Mouse (Mus musculus): ENCODE measurements around the gene Slc16a5.

DNA sequence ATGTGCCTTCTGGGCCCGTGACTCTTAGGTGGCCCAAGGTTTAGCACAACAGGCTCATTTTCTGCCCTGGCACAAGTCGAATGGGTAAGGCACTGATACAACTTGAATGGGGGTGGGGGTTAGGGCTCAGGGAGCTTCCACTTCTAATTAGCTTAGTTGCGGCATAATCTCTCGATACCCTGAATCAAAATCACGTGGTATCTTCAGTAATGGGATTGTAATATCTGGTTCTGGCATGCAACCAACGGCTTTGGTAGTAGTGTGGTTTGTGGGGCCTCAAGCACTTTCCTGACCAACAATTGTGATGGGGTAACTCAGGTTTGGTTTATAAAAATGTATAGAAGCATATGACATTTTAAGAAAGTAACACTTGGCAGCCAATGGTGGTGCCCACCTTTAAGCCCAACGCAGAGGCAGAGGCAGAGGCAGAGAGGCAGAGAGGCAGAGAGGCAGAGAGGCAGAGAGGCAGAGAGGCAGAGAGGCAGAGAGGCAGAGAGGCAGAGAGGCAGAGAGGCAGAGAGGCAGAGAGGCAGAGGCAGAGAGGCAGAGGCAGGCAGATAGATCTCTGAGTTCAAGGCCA, 9.9 kb upstream of the Slc16a5 start:
- no peak for TF ChIP-seq CTCF (IDR thresholded peaks at IDR 0.05; ENCODE audit: borderline replicate concordance, extremely low read depth, insufficient read depth, insufficient read length)
- TF ChIP-seq POLR2A (IDR thresholded peaks at IDR 0.05; ENCODE audit: borderline replicate concordance, extremely low read depth, insufficient read depth, insufficient read length, poor library complexity, severe bottlenecking) = no peak

All from brain, embryonic 14.5 days (tissue).